Mouse (Mus musculus): ENCODE data around the gene Tbc1d2b.
A peak's percentile ranks its signal among the peaks of the same experiment; 100 is the strongest.

Gene Tbc1d2b

DNA sequence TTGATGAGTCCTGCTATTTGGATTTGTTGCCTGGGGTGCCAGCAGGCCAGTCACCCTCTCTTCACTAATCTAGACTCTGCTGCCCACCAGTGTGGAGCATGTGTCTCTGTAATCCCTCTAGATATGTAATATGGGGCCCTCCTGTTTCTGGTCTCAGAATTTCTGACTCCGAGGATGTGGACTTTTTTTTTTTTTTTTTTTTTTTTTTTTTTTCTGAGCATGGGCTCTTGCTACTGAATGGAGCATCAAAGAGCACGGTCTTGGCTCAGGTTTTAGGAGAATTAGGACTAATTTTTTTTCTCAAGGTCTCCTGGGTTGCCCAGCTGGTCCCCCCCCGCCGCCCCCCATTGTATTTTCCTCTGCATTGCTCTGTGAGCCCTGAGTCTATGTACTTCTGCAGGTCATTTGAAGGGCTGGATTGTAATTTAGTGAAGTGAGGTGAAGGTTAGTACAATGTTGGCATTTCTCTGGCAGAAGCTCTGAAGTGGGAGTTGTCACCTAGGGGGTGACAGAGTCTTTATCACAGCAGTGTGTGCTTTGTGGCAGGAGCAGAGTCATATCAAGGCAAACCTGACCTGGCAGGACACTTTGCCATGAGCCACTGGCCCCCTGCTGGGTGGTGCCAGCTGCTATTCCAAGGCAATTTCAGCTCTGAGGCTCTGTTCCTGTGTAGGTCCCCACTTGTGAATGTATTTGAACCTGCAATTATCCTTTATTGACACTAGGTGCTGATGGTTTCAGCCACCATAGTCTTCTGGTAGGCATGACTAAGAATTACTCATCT lies 105.7 kb downstream of the Tbc1d2b start:
- DNase-seq: no peak

DNA sequence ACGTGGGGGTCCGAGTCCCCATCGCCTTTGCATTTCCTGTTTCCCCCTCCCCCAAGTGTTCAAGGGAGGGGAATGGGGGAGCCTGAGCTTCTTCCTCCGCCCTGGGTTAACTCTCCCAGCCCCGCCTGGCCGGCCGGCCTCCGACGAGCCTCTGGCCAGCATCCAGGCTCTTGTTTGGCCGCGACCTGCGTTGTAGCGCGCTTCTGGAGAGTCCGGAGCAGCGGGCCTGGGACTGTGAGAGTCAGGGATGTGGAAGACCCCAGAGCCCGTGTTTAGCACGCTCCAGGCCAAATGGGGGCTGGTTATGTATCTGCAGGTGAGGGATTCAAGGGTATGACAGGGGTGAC lies 106.9 kb downstream of the Tbc1d2b start:
- DNase-seq: no peak

DNA sequence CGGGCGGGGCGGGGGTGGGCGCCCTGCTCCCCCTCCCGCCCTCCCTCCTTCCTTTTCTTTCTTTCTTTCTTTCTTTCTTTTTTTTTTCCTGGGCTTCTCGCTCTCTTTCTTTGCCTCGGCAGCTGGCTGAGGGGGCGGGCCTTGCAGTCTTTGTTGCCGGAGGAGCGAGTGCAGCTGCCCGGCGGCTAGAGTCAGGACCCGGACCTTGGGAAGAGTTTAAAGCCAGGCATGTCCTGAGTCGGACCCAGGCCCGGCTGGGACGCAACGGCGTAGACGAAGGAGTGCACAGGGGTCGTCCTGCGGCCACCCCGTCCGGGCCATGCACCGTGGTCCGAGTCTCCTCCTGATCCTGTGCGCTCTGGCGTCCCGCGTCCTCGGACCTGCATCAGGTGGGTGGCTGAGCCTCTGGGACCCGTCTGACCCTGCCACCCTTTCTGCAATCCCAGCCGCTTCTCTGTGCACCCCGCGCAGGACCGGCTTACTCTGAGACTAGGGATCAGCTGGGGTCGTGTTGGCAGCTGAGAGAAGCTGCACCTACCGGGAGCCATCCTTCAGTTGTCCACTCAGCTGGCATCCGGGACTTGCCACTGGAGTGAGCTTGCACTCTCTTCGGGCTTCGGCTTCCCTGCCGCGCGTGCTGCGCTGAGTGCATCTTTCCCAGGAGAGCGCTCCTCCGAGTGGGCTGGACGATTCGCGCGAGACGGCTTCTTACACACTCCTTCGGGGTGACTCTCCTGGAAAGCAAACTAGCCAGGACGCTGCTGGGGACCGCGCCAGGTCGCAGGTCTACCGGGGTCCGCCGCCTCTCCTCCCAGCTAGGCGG lies 107.5 kb downstream of the Tbc1d2b start, which contains the start of gene Adamts7:
Gene Adamts7 (plus strand): TSS at position 144 of the 823 bp plus-strand sequence.
- peak; percentile 43 for DNase-seq

DNA sequence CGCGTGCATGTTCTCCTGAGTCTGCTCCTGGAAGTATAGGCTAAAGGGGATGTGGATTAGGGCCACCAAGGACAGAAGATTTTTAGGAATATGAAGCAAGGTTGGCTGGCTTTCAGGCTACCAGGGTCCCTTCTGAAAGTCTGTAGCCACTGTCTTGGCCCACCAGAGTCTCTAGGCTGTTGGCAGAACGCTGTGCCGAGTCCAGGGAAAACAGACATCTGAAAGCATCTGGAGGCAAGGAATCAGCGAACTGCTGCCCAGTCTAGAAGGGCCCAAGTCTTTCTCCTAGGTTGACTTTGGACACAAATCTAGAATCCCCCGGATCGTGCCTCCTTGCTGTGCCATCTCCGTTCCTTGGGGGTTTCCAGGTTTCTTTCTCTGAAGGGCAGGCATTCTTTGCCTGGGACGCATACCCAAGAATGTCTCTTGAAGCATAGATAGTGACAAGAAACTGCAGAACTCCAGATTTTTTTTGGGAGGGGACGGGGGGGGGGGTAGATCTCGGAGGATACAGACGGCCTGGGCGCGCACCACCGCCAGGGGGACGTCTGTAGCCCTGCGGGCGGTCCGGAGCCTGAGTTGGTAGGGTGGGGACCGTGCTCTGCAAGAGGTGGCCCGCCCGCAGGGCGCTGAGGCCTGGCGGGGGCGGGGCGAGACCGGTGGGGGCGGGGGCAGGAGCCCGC lies 108.2 kb downstream of the Tbc1d2b start:
- DNase-seq: no peak

Data from right cerebral cortex, postnatal 25 days (tissue).